Mouse (Mus musculus): Measurements from ENCODE around the gene Raver1. TPM values are rescaled to one million over a fixed set of nuclear protein-coding genes. Genes with fewer than 3 reads are reported as not detected.

Gene Raver1
- total RNA-seq (2021), result 10 to 100 TPM; 28.0 to 29.0 TPM
- long read RNA-seq, experiment 1, transcript Raver1-201 (13 exons, 3,470 nt), result major isoform, 24 of 28 reads
- long read RNA-seq, experiment 1, partial matches to known transcripts, result 3 of 28 reads
- long read RNA-seq, experiment 1, other reads (novel, unspliced or antisense), result 1 of 28 reads
- long read RNA-seq, experiment 2, transcript Raver1-201 (13 exons, 3,470 nt), result major isoform, 17 of 27 reads
- long read RNA-seq, experiment 2, partial matches to known transcripts, result 2 of 27 reads
- long read RNA-seq, experiment 2, other reads (novel, unspliced or antisense), result 8 of 27 reads

DNA sequence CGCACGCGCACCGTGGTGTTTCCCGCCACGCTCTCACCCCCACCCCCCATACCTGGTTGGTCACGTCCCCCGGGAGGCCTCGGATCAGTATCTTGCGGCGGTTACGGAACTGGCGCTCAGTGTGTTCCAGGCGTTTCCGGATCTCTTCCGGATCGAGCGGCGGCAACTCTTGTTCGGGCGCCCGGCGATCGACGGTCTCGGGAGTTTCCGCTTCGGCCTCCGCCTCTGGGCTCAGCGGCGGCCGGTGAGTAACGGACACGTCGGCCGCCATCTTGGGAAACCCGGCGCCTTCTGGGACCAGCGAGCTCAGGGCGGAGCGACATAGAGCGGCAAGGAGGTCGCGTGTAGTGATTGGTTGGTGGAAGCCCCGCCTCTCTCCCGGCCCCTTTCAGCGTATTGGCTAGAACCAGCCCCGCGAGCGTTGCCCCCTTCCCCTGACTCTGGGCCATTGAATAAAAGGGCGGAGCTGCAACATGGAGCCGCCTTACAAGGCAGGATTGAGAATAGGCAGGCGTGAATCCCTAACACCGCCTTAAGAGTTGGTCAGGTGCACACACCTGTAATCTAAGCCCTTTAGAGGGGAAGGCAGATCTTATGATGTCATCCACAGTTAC lies at the start of gene Raver1, which contains the start of gene Gm38431:
Gene Raver1, minus strand, starts transcription at position 302 of the 614 bp plus-strand sequence.
Gene Gm38431, minus strand, starts transcription at position 291 of the 614 bp plus-strand sequence.
- H3K27ac ChIP-seq, result peak within 1 kb of the TSS; percentile 89
- H3K4me3 ChIP-seq, result peak within 1 kb of the TSS; percentile 84
- no peak for TF ChIP-seq CTCF (IDR thresholded peaks at IDR 0.05)
- DNase-seq (ENCODE audit: extremely low spot score in 1 of 2, low spot score in 2 of 2), result peak; percentile 94 to 97
- intact Hi-C loops (cut with DNase I), result loop anchor here (5.0 kb wide), 1 partner anchor 60 kb away; the partner anchor contains the start of gene Icam5

GRCm38 (mm10) chr9:21138386-21138785 lies 46.6 kb upstream of the Raver1 start:
- intact Hi-C loops (cut with DNase I), result loop anchor here (5.0 kb wide), 2 partner anchors 106 to 126 kb away; partner anchors contain the start of gene Icam5
- Histone ChIP-seq H3K27ac (no peak overlapping the region), H3K4me3 (no peak overlapping the region)
- DNase-seq (ENCODE audit: extremely low spot score in 1 of 2, low spot score in 2 of 2), result no peak
- no peak for TF ChIP-seq CTCF (IDR thresholded peaks at IDR 0.05)

- Histone ChIP-seq H3K4me3 (no peak overlapping the region), H3K27ac (no peak overlapping the region)
- intact Hi-C loops (cut with DNase I), result loop anchor here (2.0 to 5.0 kb wide), 3 partner anchors 105 to 236 kb away; partner anchors contain the start of gene Icam5
- peak; percentile 50 to 54 for DNase-seq (ENCODE audit: extremely low spot score in 1 of 2, low spot score in 2 of 2)
- peak; percentile 69 for TF ChIP-seq CTCF (IDR thresholded peaks at IDR 0.05)
Measured at GRCm38 (mm10) chr9:21137229-21137628, 45.4 kb upstream of the Raver1 start.

GRCm38 (mm10) chr9:21136401-21136800 lies 44.6 kb upstream of the Raver1 start:
- TF ChIP-seq CTCF (IDR thresholded peaks at IDR 0.05), result no peak
- intact Hi-C loops (cut with DNase I), result loop anchor here (2.0 to 5.0 kb wide), 3 partner anchors 104 to 236 kb away; partner anchors contain the start of gene Icam5
- DNase-seq (ENCODE audit: extremely low spot score in 1 of 2, low spot score in 2 of 2), result no peak
- H3K4me3 ChIP-seq, result no peak overlapping the region
- no peak overlapping the region for H3K27ac ChIP-seq

DNA sequence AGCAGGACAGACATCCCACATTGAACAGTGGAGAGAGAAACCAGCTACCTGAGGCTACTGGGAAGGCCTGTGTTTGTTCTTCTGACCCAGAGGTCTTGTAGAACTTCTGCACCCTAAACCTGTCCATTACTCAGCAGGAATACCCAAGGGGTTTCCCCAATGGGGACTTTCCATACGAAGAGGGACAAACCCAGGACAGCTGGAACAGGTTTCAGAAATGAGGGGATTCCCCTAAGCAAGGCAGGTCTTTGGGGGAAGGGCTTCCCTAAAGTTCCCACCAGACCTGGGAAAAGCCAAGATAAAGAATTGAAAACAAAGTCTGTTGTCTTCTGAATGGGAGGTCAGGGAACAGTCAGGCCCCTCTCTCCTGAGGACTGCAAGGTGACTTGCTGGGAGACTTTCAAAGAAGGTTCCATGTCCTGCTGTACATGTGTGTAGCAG lies 44.2 kb upstream of the Raver1 start:
- Histone ChIP-seq H3K4me3 (no peak overlapping the region), H3K27ac (no peak overlapping the region)
- intact Hi-C loops (cut with DNase I), result loop anchor here (2.0 to 5.0 kb wide), 3 partner anchors 104 to 235 kb away; partner anchors contain the start of gene Icam5
- no peak for DNase-seq (ENCODE audit: extremely low spot score in 1 of 2, low spot score in 2 of 2)
- TF ChIP-seq CTCF (IDR thresholded peaks at IDR 0.05), result no peak

DNA sequence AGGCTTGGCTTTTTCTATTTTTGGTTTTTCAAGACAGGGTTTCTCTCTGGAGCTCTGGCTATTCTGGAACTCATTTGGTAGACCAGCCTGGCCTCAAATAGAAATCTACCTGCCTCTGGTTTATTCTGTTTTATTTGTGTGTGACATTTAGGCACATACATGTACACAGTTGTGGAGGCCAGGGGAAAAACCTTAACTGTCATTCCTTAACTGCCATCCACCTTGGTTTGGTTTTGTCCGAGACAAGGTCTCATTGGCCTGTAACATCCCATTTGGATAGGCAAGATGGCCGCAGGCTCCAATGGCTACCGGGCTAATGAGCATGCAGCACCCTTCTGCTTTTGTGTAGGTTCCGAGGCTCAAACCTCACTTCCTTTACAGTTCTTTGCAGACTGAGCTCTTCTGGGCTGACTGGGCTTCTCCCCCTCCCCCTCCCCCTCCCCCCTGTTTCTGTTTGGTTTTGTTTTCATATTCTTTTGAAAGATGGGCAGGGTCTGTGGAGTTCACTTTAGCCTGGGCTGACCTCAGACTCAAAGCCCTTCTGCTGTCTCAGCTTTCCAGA lies 43.6 kb upstream of the Raver1 start:
- Histone ChIP-seq H3K4me3 (no peak overlapping the region), H3K27ac (no peak overlapping the region; the same call in 1 of the 2 replicates)
- no peak for DNase-seq (ENCODE audit: extremely low spot score in 1 of 2, low spot score in 2 of 2)
- no peak for TF ChIP-seq CTCF (IDR thresholded peaks at IDR 0.05)
- intact Hi-C loops (cut with DNase I), result loop anchor here (5.0 kb wide), 2 partner anchors 103 to 123 kb away; partner anchors contain the start of gene Icam5

- no peak for DNase-seq (ENCODE audit: extremely low spot score in 1 of 2, low spot score in 2 of 2)
- intact Hi-C loops (cut with DNase I), result loop anchor here (5.0 kb wide), 2 partner anchors 102 to 122 kb away; partner anchors contain the start of gene Icam5
- no peak for TF ChIP-seq CTCF (IDR thresholded peaks at IDR 0.05)
- Histone ChIP-seq H3K27ac (no peak overlapping the region; the same call in 1 of the 2 replicates), H3K4me3 (no peak overlapping the region)
Measured at GRCm38 (mm10) chr9:21134595-21135328, 43.0 kb upstream of the Raver1 start.

DNA sequence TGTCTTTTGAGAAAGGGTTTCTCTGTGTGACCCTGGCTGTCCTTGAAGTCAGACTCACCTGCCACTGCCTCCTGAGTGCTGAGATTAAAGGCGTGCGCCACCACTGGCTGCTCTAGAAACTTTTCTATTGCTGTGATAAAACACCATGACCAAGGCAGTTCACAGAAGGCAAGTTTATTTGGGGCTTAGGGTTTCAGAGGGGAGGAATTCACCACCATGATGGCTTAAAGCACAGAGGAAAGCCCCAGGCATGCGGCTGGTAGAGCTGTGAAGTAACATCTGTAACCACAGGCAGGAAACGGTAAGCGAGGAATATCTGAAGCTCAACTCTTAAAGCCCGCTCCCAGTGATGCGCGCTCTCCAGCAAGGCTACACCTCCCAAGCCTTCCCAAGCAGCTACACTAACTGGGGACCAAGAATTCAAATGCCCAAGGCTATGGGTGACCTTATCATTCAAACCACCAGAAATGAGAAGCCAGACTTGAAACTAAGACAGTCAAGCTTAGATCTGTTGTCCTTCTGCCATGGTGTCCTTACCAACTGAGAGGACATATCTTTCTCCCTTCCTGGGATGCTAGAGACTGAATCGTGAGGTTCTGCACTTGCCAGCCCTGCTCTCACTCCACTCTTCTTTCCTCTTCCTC lies 41.4 kb upstream of the Raver1 start:
- intact Hi-C loops (cut with DNase I), result no loop called here

DNA sequence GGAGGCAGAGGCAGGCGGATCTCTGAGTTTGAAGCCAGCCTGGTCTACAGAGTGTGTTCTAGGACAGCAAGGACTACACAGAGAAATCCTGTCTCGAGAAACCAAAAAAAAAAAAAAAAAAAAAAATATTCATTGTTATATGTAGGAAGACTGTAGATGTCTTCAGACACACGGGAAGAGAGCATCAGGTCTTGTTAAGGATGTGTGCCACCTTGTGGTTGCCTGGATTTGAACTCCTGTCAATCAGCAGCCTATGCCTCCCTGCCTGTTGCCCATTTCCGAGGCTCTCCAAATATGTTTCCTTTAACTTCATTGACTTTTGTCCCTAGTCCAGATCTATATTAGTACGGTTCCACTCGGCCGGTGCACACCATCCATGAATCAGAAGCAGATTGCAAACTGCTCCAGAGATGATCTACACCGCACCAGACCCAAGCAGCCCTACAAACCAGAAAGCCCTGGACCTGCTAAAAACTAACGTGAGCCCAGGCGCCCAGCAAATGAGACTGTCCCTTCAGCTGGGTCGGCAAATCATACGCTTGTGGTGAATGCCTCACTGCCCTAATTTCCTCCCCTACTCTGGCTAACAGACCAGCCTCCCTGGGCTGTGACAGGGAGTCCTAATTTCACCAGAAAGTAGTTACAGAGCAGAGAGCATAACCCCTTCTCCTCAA lies 40.4 kb upstream of the Raver1 start:
- Histone ChIP-seq H3K27ac (no peak overlapping the region), H3K4me3 (no peak overlapping the region)
- intact Hi-C loops (cut with DNase I), result no loop called here
- peak; percentile 43 for TF ChIP-seq CTCF (IDR thresholded peaks at IDR 0.05)
- no peak for DNase-seq (ENCODE audit: extremely low spot score in 1 of 2, low spot score in 2 of 2)

More for the DNA sequence above, 41.4 kb upstream of the Raver1 start:
- no peak overlapping the region for H3K27ac ChIP-seq
- no peak for TF ChIP-seq CTCF (IDR thresholded peaks at IDR 0.05)
- no peak overlapping the region for H3K4me3 ChIP-seq
- no peak for DNase-seq (ENCODE audit: extremely low spot score in 1 of 2, low spot score in 2 of 2)
